Mouse (Mus musculus) stomach, embryonic 14.5 days (tissue): ENCODE results near the gene Polr2l. TPM values are rescaled to one million over a fixed set of nuclear protein-coding genes. Genes with fewer than 3 reads are reported as not detected.

ENCODE experiments used
- ATAC-seq: fragments of 200-750 bp; cut with Nextera tagmentation; 2 replicates; pipeline ENCODE4 v1.8.0; 2017; ENCODE audit warnings: low read depth, moderate TSS enrichment; ENCODE audit not compliant: insufficient number of reproducible peaks, insufficient read depth, low FRiP score
- H3K27ac ChIP-seq: fragments of 300-500 bp; sonication (generic); 2 replicates; pipeline ENCODE4 v1.5.1; 2014; ENCODE audit warnings: mild to moderate bottlenecking, low read length, moderate library complexity, mixed read lengths
- H3K27me3 ChIP-seq: fragments of 300-500 bp; sonication (generic); 2 replicates; pipeline ENCODE4 v1.6.1; 2014; ENCODE audit warnings: low read length, control low read depth, mixed read lengths; ENCODE audit not compliant: control insufficient read depth, insufficient read depth
- H3K36me3 ChIP-seq: fragments of 300-500 bp; sonication (generic); 2 replicates; pipeline ENCODE4 v1.6.1; 2014; ENCODE audit warnings: mild to moderate bottlenecking, control low read depth, low read length, moderate library complexity, mixed read lengths; ENCODE audit not compliant: control insufficient read depth, insufficient read depth
- H3K4me1 ChIP-seq: fragments of 300-500 bp; sonication (generic); 2 replicates; pipeline ENCODE4 v1.6.1; 2014; ENCODE audit warnings: low read length, control low read depth, mixed read lengths; ENCODE audit not compliant: control insufficient read depth, insufficient read depth
- H3K4me2 ChIP-seq: fragments of 300-500 bp; sonication (generic); replicated peaks from 2 replicates; pipeline ENCODE4 v1.6.1; 2014; ENCODE audit warnings: low read depth, low read length, control low read depth
- H3K4me3 ChIP-seq: fragments of 300-500 bp; sonication (generic); 2 replicates; pipeline ENCODE4 v1.5.1; 2014; ENCODE audit warnings: low read depth, low read length, control low read depth
- H3K9ac ChIP-seq: fragments of 300-500 bp; sonication (generic); replicated peaks from 2 replicates; pipeline ENCODE4 v1.6.1; 2014; ENCODE audit warnings: low read depth, mild to moderate bottlenecking, control low read depth, low read length, moderate library complexity, mixed read lengths
- H3K9me3 ChIP-seq: fragments of 300-500 bp; sonication (generic); 2 replicates; pipeline ENCODE4 v1.6.1; 2016; ENCODE audit warnings: low read depth, low read length, control low read depth; ENCODE audit not compliant: control insufficient read depth
- WGBS: fragments of 180-500 bp; shearing (Covaris S2); extraction: QIAGEN DNeasy Blood & Tissue Kit; methylation state at CpG from one replicate; pipeline ENCODE4 v1.1.7; 2014; 5-methylcytosine and 5-hydroxymethylcytosine counted together
- polyA plus RNA-seq: library from polyadenylated mRNA; unstranded; fragments of >200 nt; fragmentation: Nextera tagmentation; extraction: Ambion mirVana; gene quantifications from 2 replicates; pipeline ENCODE4 v1.2.1, GENCODE M21; 2014

Gene Polr2l
- polyA plus RNA-seq, 1 experiment from 2014 or later: 72.3 TPM

DNA sequence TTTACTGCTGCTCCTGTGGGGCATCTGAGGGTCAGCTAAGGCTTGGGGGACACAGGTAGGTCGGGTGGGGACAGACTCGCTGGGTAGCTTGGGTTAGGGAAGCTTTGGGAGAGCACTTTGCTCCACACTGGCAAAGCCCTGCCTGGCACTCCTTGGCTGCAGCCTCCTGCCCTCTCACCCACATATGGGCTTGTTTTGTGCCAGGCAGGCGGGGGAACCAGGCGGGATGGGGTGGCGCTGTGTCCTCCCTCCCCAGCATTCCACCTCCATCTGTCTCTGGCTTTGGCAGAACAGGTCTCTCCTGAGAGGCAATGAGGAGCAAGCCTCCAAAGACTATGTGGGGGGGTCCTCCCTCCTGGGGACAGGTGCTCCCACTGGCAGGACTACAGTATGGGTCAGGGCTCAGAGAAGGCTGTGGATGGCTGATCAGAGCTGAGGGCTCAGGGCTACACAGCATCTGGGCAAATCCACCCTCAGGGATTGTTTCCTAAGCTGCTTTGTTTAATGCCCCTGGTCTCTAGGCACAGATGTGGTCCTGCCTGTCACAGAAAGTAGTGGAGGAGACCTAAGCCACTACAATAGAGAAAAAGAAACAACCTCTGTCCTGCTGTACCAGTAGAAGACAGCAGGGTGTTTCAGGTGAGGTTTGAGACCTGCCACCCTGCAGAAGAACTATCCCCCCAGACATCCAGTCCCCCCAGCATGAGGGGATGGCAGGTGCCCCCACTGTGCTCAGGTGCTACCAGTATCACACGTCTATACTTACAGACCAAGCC, 42.0 kb downstream of the Polr2l start:
- Histone ChIP-seq H3K4me2 (no peak overlapping the region), H3K9me3 (no peaks in the 10 kb centered on the region), H3K4me3 (no peak overlapping the region), H3K27ac (no peak overlapping the region), H3K4me1 (peaks cover 34% of the 10 kb centered on the region), H3K27me3 (no peaks in the 10 kb centered on the region), H3K9ac (0 out of 2 replicates have a peak overlapping the region, but pooled peaks have one; percentile 10), H3K36me3 (peaks cover 26% of the 10 kb centered on the region)
- 79% methylated on average over 6 of the region's 6 CpGs for WGBS
- ATAC-seq: no peak

DNA sequence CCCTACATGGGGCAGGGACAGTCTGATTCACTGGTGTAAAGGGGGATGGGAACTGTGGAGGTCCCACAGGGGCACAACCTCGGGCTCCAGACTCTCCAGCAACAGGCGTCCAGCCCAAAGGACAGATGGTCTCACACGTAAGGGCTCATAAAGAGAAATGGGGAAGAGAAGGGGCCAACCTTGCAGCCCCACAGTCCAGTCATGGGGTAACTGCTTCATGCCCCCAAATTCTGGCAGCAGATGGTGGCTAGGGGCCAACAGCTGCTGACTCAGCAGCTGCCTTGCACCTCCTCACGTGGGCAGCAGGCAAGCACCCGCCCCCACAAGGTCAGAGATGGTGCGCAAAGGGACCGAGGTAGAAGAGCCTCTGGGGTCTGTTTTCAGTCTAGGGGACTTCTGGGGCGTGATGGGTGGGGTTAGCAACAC, 42.7 kb downstream of the Polr2l start:
- H3K9ac ChIP-seq: no peak overlapping the region
- H3K36me3 ChIP-seq: peaks cover 26% of the 10 kb centered on the region
- 84% methylated on average over 8 of the region's 8 CpGs for WGBS
- peaks cover 34% of the 10 kb centered on the region for H3K4me1 ChIP-seq
- ATAC-seq: no peak
- no peak overlapping the region for H3K4me2 ChIP-seq
- no peaks in the 10 kb centered on the region for H3K9me3 ChIP-seq
- H3K27me3 ChIP-seq: no peaks in the 10 kb centered on the region
- no peak overlapping the region for H3K27ac ChIP-seq
- no peak overlapping the region for H3K4me3 ChIP-seq

DNA sequence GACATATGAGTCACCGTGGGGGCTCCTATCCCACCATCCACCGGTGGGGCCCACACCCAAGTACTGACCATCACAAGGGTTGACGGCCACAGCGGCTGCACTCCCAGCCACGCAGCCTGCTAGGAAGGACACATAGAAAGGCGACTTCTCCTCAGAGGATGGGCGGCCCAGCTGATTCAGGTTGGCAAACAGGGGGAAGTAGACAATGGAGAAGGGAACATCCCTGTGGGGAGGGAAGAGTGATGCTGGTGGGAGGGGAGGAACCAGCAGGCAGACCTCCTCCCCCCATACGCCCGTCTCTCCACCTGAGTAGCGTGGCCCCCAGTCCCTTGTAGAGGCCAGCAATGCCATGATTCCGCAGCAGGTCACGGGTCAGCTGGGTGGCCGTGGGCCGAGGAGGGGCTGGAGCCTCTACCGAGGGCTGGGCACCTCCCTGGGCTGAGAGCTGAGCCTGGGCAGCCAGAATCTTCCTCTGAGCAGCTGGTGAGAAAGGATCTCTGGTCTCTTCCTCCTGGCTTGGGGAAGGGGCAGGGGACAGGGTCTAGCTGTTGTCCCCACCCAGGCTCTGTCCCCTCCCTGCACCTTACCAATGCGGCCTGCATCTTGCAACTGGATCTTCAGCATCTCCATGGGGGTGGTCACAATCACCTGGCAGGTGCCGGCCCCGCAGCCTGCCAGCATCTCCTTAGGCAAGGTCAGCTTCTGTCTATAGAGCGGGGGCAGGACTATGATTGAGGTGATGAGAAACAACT, 43.3 kb downstream of the Polr2l start:
- H3K27me3 ChIP-seq: no peaks in the 10 kb centered on the region
- H3K4me1 ChIP-seq: peaks cover 29% of the 10 kb centered on the region
- H3K4me2 ChIP-seq: no peak overlapping the region
- no peak for ATAC-seq
- peaks cover 26% of the 10 kb centered on the region for H3K36me3 ChIP-seq
- H3K27ac ChIP-seq: no peak overlapping the region
- H3K9me3 ChIP-seq: no peaks in the 10 kb centered on the region
- H3K4me3 ChIP-seq: no peak overlapping the region
- WGBS: 93% methylated on average over 19 of the region's 19 CpGs
- no peak overlapping the region for H3K9ac ChIP-seq

DNA sequence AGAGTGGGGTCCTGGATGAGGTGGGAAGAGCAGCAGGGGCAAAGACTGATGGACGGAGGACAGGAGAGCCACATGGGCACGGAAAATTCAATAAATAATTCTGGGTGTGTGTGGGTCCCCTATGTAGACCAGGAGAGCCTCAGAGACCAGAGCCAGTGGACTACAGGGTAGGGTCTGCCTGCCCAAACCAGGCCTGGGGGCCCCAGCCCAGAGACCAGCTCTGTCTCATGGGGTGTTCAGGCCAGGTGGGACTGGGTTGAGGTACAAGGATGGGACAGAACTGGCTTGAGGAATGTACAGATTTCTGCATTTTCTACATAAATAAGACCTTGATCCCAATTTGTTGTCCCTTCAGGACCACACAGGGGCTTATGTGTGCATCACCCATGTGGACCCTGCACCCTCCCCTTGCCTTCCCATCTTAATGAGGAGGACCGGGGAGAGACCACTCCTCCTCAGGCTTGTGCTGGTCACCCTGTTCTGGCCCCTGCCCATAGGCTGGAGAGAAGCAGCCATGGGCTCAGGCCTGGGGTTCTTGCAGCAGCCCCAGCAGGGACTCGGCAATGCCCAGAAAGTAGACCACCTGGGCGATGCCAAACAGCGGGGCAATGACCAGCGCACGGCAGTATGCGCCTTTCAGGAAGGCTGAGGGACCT, 44.2 kb downstream of the Polr2l start:
- Histone ChIP-seq H3K9me3 (no peaks in the 10 kb centered on the region), H3K27me3 (no peaks in the 10 kb centered on the region)
- 97% methylated on average over 9 of the region's 9 CpGs for WGBS

DNA sequence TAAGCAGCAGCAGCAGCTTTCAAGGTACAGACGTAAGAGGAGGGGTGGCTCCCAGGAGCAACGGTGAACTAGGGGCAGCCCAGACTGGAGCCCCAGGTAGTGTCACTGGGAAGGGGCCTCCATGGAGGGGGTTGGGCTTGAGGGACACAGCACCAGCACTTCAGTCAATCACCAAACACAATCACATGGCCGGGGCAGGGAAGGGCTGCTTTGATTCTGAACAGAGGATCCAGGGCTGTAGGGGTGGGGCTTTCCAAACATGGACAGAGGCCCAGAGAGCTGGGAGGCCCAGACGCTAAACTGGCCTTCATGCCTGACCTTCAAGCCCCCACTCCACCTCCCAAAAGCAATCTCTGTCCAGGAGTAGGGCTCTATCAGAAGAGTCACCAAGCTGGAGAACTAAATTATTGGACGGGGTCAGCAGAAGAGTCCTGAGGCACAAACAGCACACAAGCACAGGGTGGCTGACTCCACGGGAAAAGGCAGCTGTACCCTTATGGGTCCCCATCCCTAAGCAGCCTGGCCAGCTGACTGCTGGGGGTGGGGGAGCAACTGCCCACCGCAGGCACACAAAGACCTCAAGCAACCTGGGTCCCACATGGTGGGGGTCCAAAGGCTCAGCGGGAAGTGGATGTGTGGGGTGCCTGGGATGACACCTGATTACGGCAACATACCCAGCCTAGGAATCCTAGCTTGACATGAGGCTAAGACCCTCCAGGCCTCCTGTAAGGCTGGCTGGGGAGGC, 44.9 kb downstream of the Polr2l start:
- Histone ChIP-seq H3K27ac (no peak overlapping the region), H3K9ac (no peak overlapping the region), H3K27me3 (no peaks in the 10 kb centered on the region), H3K36me3 (peaks cover 26% of the 10 kb centered on the region), H3K9me3 (no peaks in the 10 kb centered on the region), H3K4me2 (peak overlapping the region; percentile 26; the same call in 1 of the 2 replicates), H3K4me3 (no peak overlapping the region), H3K4me1 (peaks cover 16% of the 10 kb centered on the region)
- WGBS: 60% methylated on average over 9 of the region's 9 CpGs
- no peak for ATAC-seq

More for the DNA sequence above, 44.2 kb downstream of the Polr2l start:
- no peak overlapping the region for H3K4me3 ChIP-seq
- H3K36me3 ChIP-seq: peaks cover 26% of the 10 kb centered on the region
- no peak overlapping the region for H3K9ac ChIP-seq
- H3K4me1 ChIP-seq: peaks cover 20% of the 10 kb centered on the region
- no peak overlapping the region for H3K4me2 ChIP-seq
- no peak for ATAC-seq
- H3K27ac ChIP-seq: no peak overlapping the region

DNA sequence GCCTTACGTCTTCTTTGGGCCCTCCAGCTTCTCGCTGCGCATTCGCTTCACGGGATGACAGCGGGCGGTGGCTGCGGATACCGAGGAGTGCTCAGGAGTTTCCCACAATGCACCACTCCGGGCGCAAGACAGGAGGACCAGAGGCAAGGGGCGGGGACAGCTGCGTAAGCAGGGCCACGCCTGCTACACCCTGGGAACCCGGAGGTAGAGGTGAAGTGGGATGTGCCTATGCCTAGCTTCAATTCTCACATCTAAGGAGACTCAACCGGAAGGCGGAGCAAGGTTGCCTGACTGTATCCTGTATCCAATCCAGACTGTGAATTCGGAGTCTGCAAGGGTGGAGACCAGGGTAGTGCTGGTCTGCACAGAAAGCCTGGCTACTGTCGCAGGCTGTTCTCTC, 45.6 kb downstream of the Polr2l start, which contains the start of gene Cend1:
Gene Cend1, minus strand, starts transcription at position 182 of the 400 bp plus-strand sequence.
- H3K27me3 ChIP-seq: no peaks in the 10 kb centered on the region
- H3K9me3 ChIP-seq: no peaks in the 10 kb centered on the region
- peaks cover 26% of the 10 kb centered on the region for H3K36me3 ChIP-seq
- peak; percentile 50 for ATAC-seq
- WGBS: 6% methylated on average over 19 of the region's 19 CpGs
- peaks cover 13% of the 10 kb centered on the region for H3K4me1 ChIP-seq
- H3K9ac ChIP-seq: no peak within 1 kb of the TSS
- H3K4me3 ChIP-seq: no peak within 1 kb of the TSS
- no peak within 1 kb of the TSS for H3K27ac ChIP-seq
- peak within 1 kb of the TSS; percentile 26 for H3K4me2 ChIP-seq

DNA sequence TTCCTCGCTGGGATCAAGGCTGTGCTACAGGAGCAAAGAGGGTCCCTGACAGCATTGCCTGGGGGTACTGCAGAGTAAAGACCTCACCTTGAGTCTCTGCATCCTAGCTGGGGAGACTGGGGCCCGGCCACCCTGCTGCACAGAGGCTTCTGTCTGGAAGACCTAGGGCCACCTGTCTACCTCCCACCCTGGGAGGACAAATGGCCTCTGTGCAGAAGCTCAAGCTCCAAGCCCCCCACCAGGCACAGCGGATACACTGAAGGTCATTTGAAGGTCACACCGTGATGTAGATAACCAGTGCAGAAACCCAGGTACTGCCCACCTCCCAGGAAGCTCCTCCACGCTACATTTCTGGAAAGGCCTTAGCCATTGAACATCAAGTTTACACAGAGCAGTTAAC, 46.2 kb downstream of the Polr2l start:
- WGBS: 52% methylated on average over 5 of the region's 5 CpGs
- H3K9ac ChIP-seq: no peak overlapping the region
- H3K27me3 ChIP-seq: no peaks in the 10 kb centered on the region
- ATAC-seq: no peak
- no peak overlapping the region for H3K4me3 ChIP-seq
- no peak overlapping the region for H3K27ac ChIP-seq
- H3K9me3 ChIP-seq: no peaks in the 10 kb centered on the region
- peaks cover 10% of the 10 kb centered on the region for H3K4me1 ChIP-seq
- peaks cover 26% of the 10 kb centered on the region for H3K36me3 ChIP-seq
- peak overlapping the region; percentile 26; the same call in 1 of the 2 replicates for H3K4me2 ChIP-seq
